Mouse (Mus musculus) fibroblast of lung, adult 2 months (primary cell): ENCODE results near the gene Cdc20.

Source experiments
- DNase-seq: peaks from one replicate; pipeline ENCODE4 v3.0.0-alpha.2; 2011; ENCODE audit warnings: low read depth

Cdc20 gene

GRCm38 (mm10) chr4:118436820-118437603 is at the start of gene Cdc20:
Gene Cdc20 (minus strand): TSS chr4:118437352.
- DNase-seq, result peak; percentile 95

- DNase-seq, result no peak
Observed at GRCm38 (mm10) chr4:118476773-118477530, 39.8 kb upstream of the Cdc20 start.

- no peak for DNase-seq
Observed at GRCm38 (mm10) chr4:118472687-118473086, 35.5 kb upstream of the Cdc20 start.

- no peak for DNase-seq
Observed at GRCm38 (mm10) chr4:118471281-118471680, 34.1 kb upstream of the Cdc20 start.

- no peak for DNase-seq
Observed at GRCm38 (mm10) chr4:118465697-118466163, 28.6 kb upstream of the Cdc20 start.

- DNase-seq, result no peak
Observed at GRCm38 (mm10) chr4:118464956-118465355, 27.8 kb upstream of the Cdc20 start.

- DNase-seq, result no peak
Observed at GRCm38 (mm10) chr4:118457345-118457975, 20.3 kb upstream of the Cdc20 start, which contains the start of gene Mpl. Gene Mpl (minus strand): TSS chr4:118457513.

- DNase-seq, result no peak
Observed at GRCm38 (mm10) chr4:118446415-118447153, 9.4 kb upstream of the Cdc20 start.

GRCm38 (mm10) chr4:118445781-118446414 is 8.7 kb upstream of the Cdc20 start:
- no peak for DNase-seq

- no peak for DNase-seq
Observed at GRCm38 (mm10) chr4:118445088-118445487, 7.9 kb upstream of the Cdc20 start.

GRCm38 (mm10) chr4:118437829-118438253 is 689 bp upstream of the Cdc20 start:
- DNase-seq, result no peak

GRCm38 (mm10) chr4:118432332-118432731 is 4.8 kb downstream of the Cdc20 start:
- DNase-seq, result no peak

GRCm38 (mm10) chr4:118429215-118429895 is 7.8 kb downstream of the Cdc20 start:
- no peak for DNase-seq

GRCm38 (mm10) chr4:118428531-118429214 is 8.5 kb downstream of the Cdc20 start:
- peak; percentile 22 for DNase-seq

- peak; percentile 68 for DNase-seq
Observed at GRCm38 (mm10) chr4:118427768-118428451, 9.2 kb downstream of the Cdc20 start, which contains the start of gene Elovl1. Gene Elovl1 (plus strand): TSS chr4:118428093.

GRCm38 (mm10) chr4:118427415-118427767 is 9.8 kb downstream of the Cdc20 start:
- DNase-seq, result no peak

- DNase-seq, result no peak
Observed at GRCm38 (mm10) chr4:118425374-118425773, 11.8 kb downstream of the Cdc20 start.

- no peak for DNase-seq
Observed at GRCm38 (mm10) chr4:118424541-118425160, 12.5 kb downstream of the Cdc20 start.

- DNase-seq, result no peak
Observed at GRCm38 (mm10) chr4:118421384-118421783, 15.8 kb downstream of the Cdc20 start.
